Mouse (Mus musculus): ENCODE results near the gene Scaf4.

GRCm38 (mm10) chr16:90252521-90252920 is 31.8 kb downstream of the Scaf4 start:
- TF ChIP-seq EP300 (IDR thresholded peaks at IDR 0.05; ENCODE audit: low read depth) (no peak), CTCF (IDR thresholded peaks at IDR 0.05; ENCODE audit: low read depth) (no peak)
